Mouse (Mus musculus) right cerebral cortex, postnatal 4 days (tissue): ENCODE results near the gene A930033H14Rik.

Experiments
- DNase-seq: peaks from one replicate; pipeline ENCODE4 v3.0.0-alpha.2; 2022

Gene A930033H14Rik

GRCm38 (mm10) chr10:69225951-69226350 lies 13.1 kb upstream of the A930033H14Rik start:
- DNase-seq, result no peak

GRCm38 (mm10) chr10:69225471-69225870 lies 12.6 kb upstream of the A930033H14Rik start:
- DNase-seq, result no peak

GRCm38 (mm10) chr10:69224276-69224675 lies 11.4 kb upstream of the A930033H14Rik start:
- no peak for DNase-seq

GRCm38 (mm10) chr10:69223232-69223631 lies 10.3 kb upstream of the A930033H14Rik start:
- no peak for DNase-seq

- no peak for DNase-seq
Measured at GRCm38 (mm10) chr10:69221955-69222354, 9.1 kb upstream of the A930033H14Rik start.

GRCm38 (mm10) chr10:69221148-69221547 lies 8.2 kb upstream of the A930033H14Rik start:
- no peak for DNase-seq

- DNase-seq, result no peak
Measured at GRCm38 (mm10) chr10:69220296-69220695, 7.4 kb upstream of the A930033H14Rik start.

- DNase-seq, result no peak
Measured at GRCm38 (mm10) chr10:69219289-69219626, 6.4 kb upstream of the A930033H14Rik start.

- DNase-seq, result no peak
Measured at GRCm38 (mm10) chr10:69218458-69219288, 5.8 kb upstream of the A930033H14Rik start.

- DNase-seq, result no peak
Measured at GRCm38 (mm10) chr10:69217127-69217690, 4.3 kb upstream of the A930033H14Rik start.

- DNase-seq, result no peak
Measured at GRCm38 (mm10) chr10:69213986-69214385, 1.1 kb upstream of the A930033H14Rik start.

- peak; percentile 50 for DNase-seq
Measured at GRCm38 (mm10) chr10:69213451-69213877, 566 bp upstream of the A930033H14Rik start.

- DNase-seq, result peak; percentile 24
Measured at GRCm38 (mm10) chr10:69211976-69212375, 922 bp downstream of the A930033H14Rik start.

- DNase-seq, result no peak
Measured at GRCm38 (mm10) chr10:69211560-69211959, 1.3 kb downstream of the A930033H14Rik start.

- DNase-seq, result no peak
Measured at GRCm38 (mm10) chr10:69210659-69211058, 2.2 kb downstream of the A930033H14Rik start.

- DNase-seq, result no peak
Measured at GRCm38 (mm10) chr10:69210006-69210405, 2.9 kb downstream of the A930033H14Rik start.

- DNase-seq, result no peak
Measured at GRCm38 (mm10) chr10:69208705-69209104, 4.2 kb downstream of the A930033H14Rik start.

GRCm38 (mm10) chr10:69207981-69208630 lies 4.8 kb downstream of the A930033H14Rik start:
- no peak for DNase-seq

- no peak for DNase-seq
Measured at GRCm38 (mm10) chr10:69207481-69207880, 5.4 kb downstream of the A930033H14Rik start.

- no peak for DNase-seq
Measured at GRCm38 (mm10) chr10:69206081-69206480, 6.8 kb downstream of the A930033H14Rik start.

- DNase-seq, result no peak
Measured at GRCm38 (mm10) chr10:69204677-69205400, 8.1 kb downstream of the A930033H14Rik start.

GRCm38 (mm10) chr10:69193721-69194120 lies 19.2 kb downstream of the A930033H14Rik start:
- no peak for DNase-seq

- DNase-seq, result no peak
Measured at GRCm38 (mm10) chr10:69192266-69192665, 20.6 kb downstream of the A930033H14Rik start.
